Mouse (Mus musculus) urinary bladder, adult 2 months (tissue): Measurements from ENCODE around the gene 2610002M06Rik. TPM values are rescaled to one million over a fixed set of nuclear protein-coding genes. Genes with fewer than 3 reads are reported as not detected.

Experiments used
- DNase-seq: peaks from one replicate; pipeline ENCODE4 v3.0.0; 2022; ENCODE audit warnings: low spot score
- polyA plus RNA-seq: library from polyadenylated mRNA; depleted of rRNA; stranded (reverse); fragments of >200 nt; gene quantifications from 2 replicates; pipeline ENCODE4 v1.2.3, GENCODE M21; 2012; rRNA removed

The 2610002M06Rik gene
- 11.1 and 11.7 TPM in 2 replicates for polyA plus RNA-seq

GRCm38 (mm10) chrX:107816218-107816554 is at the start of gene 2610002M06Rik:
Gene 2610002M06Rik (minus strand): TSS chrX:107816334.
- peak; percentile 48 for DNase-seq

DNA sequence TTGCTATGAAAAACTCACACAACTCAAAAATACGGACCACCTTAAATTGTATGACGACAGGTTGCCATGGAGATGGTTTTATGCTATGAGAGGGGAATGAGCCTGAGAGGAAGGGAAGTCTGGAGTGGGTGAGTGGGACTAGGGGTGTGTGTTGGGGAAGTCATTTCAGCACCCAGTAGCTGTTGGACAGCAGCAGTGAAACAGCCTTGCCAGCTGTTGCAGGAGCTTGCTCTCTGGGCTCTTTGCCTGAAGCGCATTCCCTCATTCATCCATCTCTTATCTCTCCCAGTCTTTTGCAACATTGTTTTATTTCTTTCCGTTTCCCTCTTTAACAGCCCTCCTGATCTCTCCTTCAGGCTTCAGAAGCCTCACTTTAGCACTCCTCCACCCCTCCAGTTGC is 42.0 kb upstream of the 2610002M06Rik start:
- DNase-seq: no peak

- DNase-seq: no peak
Observed at GRCm38 (mm10) chrX:107816726-107817125, 592 bp upstream of the 2610002M06Rik start.

DNA sequence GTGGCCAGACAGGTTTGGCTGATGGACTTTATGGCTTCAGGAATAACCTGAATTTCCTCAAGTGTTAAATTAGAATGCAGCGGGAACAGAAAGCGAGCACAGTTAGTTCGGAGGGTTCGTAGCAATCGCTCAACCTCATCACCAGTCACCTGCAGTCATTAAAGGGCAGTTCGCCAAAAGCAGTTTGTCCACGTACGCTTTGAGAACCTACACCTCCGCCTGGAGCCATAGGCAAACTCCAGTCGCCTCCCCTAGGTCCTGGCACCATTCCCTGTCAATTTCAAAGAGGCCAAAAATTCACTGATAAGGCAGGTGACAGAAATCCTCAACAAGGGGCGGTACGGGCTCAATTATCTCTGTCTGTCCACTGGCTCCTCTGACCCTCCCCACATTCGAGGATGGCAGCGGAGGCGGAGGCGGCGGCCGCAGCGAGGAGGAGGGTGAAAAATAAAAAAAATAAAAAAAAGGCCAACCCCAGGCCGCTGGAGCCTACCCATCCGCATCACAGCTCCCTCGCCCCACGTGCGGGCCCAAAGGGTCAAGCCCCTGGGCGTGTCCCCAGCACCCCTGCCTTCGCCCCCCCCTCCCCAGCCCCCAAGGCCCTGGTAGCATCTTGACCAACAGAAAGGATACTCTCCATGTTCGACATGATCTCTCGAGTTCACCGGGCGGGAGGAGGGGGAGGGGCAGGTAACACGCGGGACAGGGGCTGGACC is 474 bp downstream of the 2610002M06Rik start:
- peak; percentile 22 for DNase-seq

- DNase-seq: no peak
Observed at GRCm38 (mm10) chrX:107812120-107812519, 4.0 kb downstream of the 2610002M06Rik start.

- no peak for DNase-seq
Observed at GRCm38 (mm10) chrX:107796919-107797318, 19.2 kb downstream of the 2610002M06Rik start.

DNA sequence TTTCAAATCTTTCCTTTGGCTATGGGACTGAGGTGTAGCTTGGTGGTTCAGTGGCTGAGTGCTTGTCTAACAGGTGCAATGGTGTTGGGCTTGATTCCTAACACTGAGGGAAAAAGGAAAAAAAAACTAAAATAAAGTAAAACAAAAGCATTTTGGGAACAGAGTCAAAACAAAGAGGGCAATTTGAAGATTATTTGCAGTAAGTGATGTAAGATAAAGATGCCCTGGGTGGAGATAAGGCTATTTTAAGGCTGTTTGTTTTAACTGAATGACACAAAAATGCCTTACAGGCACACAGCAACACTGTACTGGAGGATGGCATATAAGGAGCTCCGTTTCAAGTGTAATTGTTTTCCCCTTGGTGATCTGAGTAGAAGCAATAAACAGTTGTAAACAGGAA is 20.3 kb downstream of the 2610002M06Rik start:
- DNase-seq: no peak

DNA sequence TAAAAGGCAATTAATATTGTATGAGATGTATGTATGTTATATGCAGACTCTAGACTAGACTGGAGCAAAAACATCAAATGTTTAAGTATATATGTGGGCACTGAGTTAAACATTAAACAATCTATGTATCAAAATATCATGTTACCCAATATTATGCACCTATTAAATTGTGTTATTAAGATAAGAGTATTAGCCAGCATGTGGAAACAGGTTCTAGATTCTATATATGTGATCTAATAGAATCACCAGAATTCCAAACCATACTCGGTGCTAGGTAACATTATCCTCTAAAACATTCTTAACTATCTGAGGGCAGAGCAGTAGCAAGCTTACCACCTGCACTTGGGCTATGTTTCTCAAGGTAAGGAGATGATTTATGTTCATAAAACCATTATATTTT is 23.8 kb downstream of the 2610002M06Rik start, which contains the start of gene Tent5d:
Gene Tent5d, plus strand, starts transcription at position 301 of the 400 bp plus-strand sequence.
- no peak for DNase-seq

GRCm38 (mm10) chrX:107790750-107791493 is 25.2 kb downstream of the 2610002M06Rik start:
- DNase-seq: no peak

DNA sequence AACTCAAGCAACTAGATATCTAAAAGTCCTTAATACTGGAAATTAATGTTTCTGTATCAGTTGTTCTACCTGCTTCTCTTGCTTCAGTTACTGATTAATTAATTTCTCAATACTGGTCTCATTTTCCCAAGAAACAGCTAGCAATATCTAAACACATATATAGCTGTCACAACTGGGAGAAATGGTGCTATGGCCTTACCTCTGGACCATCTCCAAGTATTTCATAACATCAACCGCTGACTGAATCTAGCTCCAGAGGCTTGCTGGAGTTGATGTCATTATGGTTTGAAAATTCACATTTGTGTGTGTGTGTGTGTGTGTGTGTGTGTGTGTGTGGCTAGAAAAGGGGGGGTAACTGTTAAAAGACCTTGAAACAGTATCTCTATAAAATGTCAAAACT is 26.0 kb downstream of the 2610002M06Rik start:
- DNase-seq: no peak

GRCm38 (mm10) chrX:107767896-107768295 is 48.2 kb downstream of the 2610002M06Rik start:
- no peak for DNase-seq

Other genes starting within 250 kb of the 2610002M06Rik start
- gene Tbx22, start 148.4 kb downstream of the 2610002M06Rik start, polyA plus RNA-seq: not detected in 2 replicates
- gene Tent5d, start 23.7 kb downstream of the 2610002M06Rik start, polyA plus RNA-seq: not detected in 2 replicates
- not detected in 2 replicates for gene Gm732, start 132.1 kb upstream of the 2610002M06Rik start, polyA plus RNA-seq